Mouse (Mus musculus): ENCODE measurements at regions not wholly inside any gene's neighbourhood (a gene's known extent, or its start where the extent isn't known, plus 50 kb on each side); places are given as distances from the start of the nearest gene placed in this dataset.

GRCm38 (mm10) chr8:35256958-35257357, 508.6 kb upstream of the Gm19410 start:
- Histone ChIP-seq H3K4me3 (replicated peaks; ENCODE audit: low read length) (no peak overlapping the region), H3K9ac (no peak overlapping the region), H3K4me1 (replicated peaks; ENCODE audit: control insufficient read depth, insufficient read depth, low read length) (no peaks in the 10 kb centered on the region), H3K27ac (no peak overlapping the region), H3K36me3 (replicated peaks; ENCODE audit: control insufficient read depth, insufficient read depth) (no peaks in the 10 kb centered on the region), H3K4me2 (replicated peaks) (no peak overlapping the region), H3K9me3 (ENCODE audit: control insufficient read depth, low read length) (no peaks in the 10 kb centered on the region), H3K27me3 (ENCODE audit: control insufficient read depth, insufficient read depth, low read length) (no peaks in the 10 kb centered on the region)
- 55% methylated on average over 4 of the region's 4 CpGs for WGBS
- DNase-seq (ENCODE audit: low spot score) = no peak
- no peak for ATAC-seq (ENCODE audit: low FRiP score)

- Histone ChIP-seq H3K9me3 (ENCODE audit: control insufficient read depth, low read length) (no peaks in the 10 kb centered on the region), H3K27ac (no peak overlapping the region), H3K9ac (no peak overlapping the region), H3K27me3 (ENCODE audit: control insufficient read depth, insufficient read depth, low read length) (no peaks in the 10 kb centered on the region), H3K4me3 (replicated peaks; ENCODE audit: low read length) (no peak overlapping the region), H3K4me2 (replicated peaks) (no peak overlapping the region), H3K36me3 (replicated peaks; ENCODE audit: control insufficient read depth, insufficient read depth) (no peaks in the 10 kb centered on the region), H3K4me1 (replicated peaks; ENCODE audit: control insufficient read depth, insufficient read depth, low read length) (no peaks in the 10 kb centered on the region)
- ATAC-seq (ENCODE audit: low FRiP score) (no peak), DNase-seq (ENCODE audit: low spot score) (no peak)
- 85% methylated on average over 5 of the region's 5 CpGs for WGBS
Observed at GRCm38 (mm10) chr8:35268221-35268620, 497.4 kb upstream of the Gm19410 start.

DNA sequence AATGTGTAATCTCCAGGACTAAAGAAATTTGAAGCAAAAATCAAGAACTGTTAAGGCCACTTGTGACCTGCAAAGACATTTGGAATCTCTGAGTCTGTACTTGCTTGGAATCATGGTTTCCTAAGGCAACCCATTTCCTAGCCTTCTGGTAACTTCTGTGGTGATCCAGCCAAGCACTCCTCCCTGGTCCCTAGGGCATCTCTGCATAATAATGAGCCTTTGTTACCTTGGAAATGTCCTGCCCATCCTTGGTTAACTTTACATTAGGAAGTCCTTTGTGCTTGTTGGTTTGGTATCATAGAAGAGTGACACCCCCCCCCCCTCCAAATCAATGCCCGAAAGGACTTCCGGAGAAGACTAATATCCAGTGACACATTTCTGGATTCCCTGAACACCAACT, 496.6 kb upstream of the Gm19410 start:
- 96% methylated on average over 2 of the region's 2 CpGs for WGBS
- no peak overlapping the region for H3K9ac ChIP-seq
- no peak for ATAC-seq (ENCODE audit: low FRiP score)

GRCm38 (mm10) chr8:35275972-35276371, 489.6 kb upstream of the Gm19410 start:
- H3K36me3 ChIP-seq (replicated peaks; ENCODE audit: control insufficient read depth, insufficient read depth) = no peaks in the 10 kb centered on the region
- 79% methylated on average over 8 of the region's 8 CpGs for WGBS
- H3K9ac ChIP-seq = no peak overlapping the region
- ATAC-seq (ENCODE audit: low FRiP score) = no peak
- no peaks in the 10 kb centered on the region for H3K27me3 ChIP-seq (ENCODE audit: control insufficient read depth, insufficient read depth, low read length)
- H3K4me3 ChIP-seq (replicated peaks; ENCODE audit: low read length) = no peak overlapping the region
- no peaks in the 10 kb centered on the region for H3K9me3 ChIP-seq (ENCODE audit: control insufficient read depth, low read length)
- DNase-seq (ENCODE audit: low spot score) = no peak
- H3K4me1 ChIP-seq (replicated peaks; ENCODE audit: control insufficient read depth, insufficient read depth, low read length) = 0 out of 2 replicates have a peak, but pooled peaks cover 5% of the 10 kb centered on the region
- H3K4me2 ChIP-seq (replicated peaks) = no peak overlapping the region
- H3K27ac ChIP-seq = no peak overlapping the region

More for the DNA sequence above, 496.6 kb upstream of the Gm19410 start:
- Histone ChIP-seq H3K4me3 (replicated peaks; ENCODE audit: low read length) (no peak overlapping the region), H3K36me3 (replicated peaks; ENCODE audit: control insufficient read depth, insufficient read depth) (no peaks in the 10 kb centered on the region), H3K27ac (no peak overlapping the region), H3K27me3 (ENCODE audit: control insufficient read depth, insufficient read depth, low read length) (no peaks in the 10 kb centered on the region), H3K9me3 (ENCODE audit: control insufficient read depth, low read length) (no peaks in the 10 kb centered on the region), H3K4me2 (replicated peaks) (no peak overlapping the region), H3K4me1 (replicated peaks; ENCODE audit: control insufficient read depth, insufficient read depth, low read length) (no peaks in the 10 kb centered on the region)
- no peak for DNase-seq (ENCODE audit: low spot score)

GRCm38 (mm10) chr8:35276460-35276859, 489.1 kb upstream of the Gm19410 start:
- Histone ChIP-seq H3K36me3 (replicated peaks; ENCODE audit: control insufficient read depth, insufficient read depth) (no peaks in the 10 kb centered on the region), H3K27me3 (ENCODE audit: control insufficient read depth, insufficient read depth, low read length) (no peaks in the 10 kb centered on the region), H3K4me2 (replicated peaks) (no peak overlapping the region), H3K9ac (no peak overlapping the region), H3K27ac (no peak overlapping the region), H3K9me3 (ENCODE audit: control insufficient read depth, low read length) (no peaks in the 10 kb centered on the region), H3K4me3 (replicated peaks; ENCODE audit: low read length) (no peak overlapping the region), H3K4me1 (replicated peaks; ENCODE audit: control insufficient read depth, insufficient read depth, low read length) (0 out of 2 replicates have a peak, but pooled peaks cover 5% of the 10 kb centered on the region)
- DNase-seq (ENCODE audit: low spot score) (no peak), ATAC-seq (ENCODE audit: low FRiP score) (no peak)
- WGBS = 85% methylated on average over 7 of the region's 7 CpGs

GRCm38 (mm10) chr8:35278946-35279345, 486.6 kb upstream of the Gm19410 start:
- Histone ChIP-seq H3K4me1 (replicated peaks; ENCODE audit: control insufficient read depth, insufficient read depth, low read length) (0 out of 2 replicates have a peak, but pooled peaks cover 5% of the 10 kb centered on the region), H3K27ac (no peak overlapping the region), H3K9me3 (ENCODE audit: control insufficient read depth, low read length) (no peaks in the 10 kb centered on the region), H3K36me3 (replicated peaks; ENCODE audit: control insufficient read depth, insufficient read depth) (no peaks in the 10 kb centered on the region), H3K27me3 (ENCODE audit: control insufficient read depth, insufficient read depth, low read length) (no peaks in the 10 kb centered on the region), H3K4me2 (replicated peaks) (no peak overlapping the region), H3K9ac (no peak overlapping the region), H3K4me3 (replicated peaks; ENCODE audit: low read length) (no peak overlapping the region)
- DNase-seq (ENCODE audit: low spot score) = no peak
- WGBS = 95% methylated on average over 8 of the region's 8 CpGs
- no peak for ATAC-seq (ENCODE audit: low FRiP score)

GRCm38 (mm10) chr8:35280741-35281140, 484.8 kb upstream of the Gm19410 start:
- DNase-seq (ENCODE audit: low spot score) = no peak
- Histone ChIP-seq H3K9ac (no peak overlapping the region), H3K4me3 (replicated peaks; ENCODE audit: low read length) (no peak overlapping the region), H3K4me1 (replicated peaks; ENCODE audit: control insufficient read depth, insufficient read depth, low read length) (0 out of 2 replicates have a peak, but pooled peaks cover 5% of the 10 kb centered on the region), H3K27me3 (ENCODE audit: control insufficient read depth, insufficient read depth, low read length) (no peaks in the 10 kb centered on the region), H3K9me3 (ENCODE audit: control insufficient read depth, low read length) (no peaks in the 10 kb centered on the region), H3K36me3 (replicated peaks; ENCODE audit: control insufficient read depth, insufficient read depth) (no peaks in the 10 kb centered on the region), H3K27ac (no peak overlapping the region), H3K4me2 (replicated peaks) (no peak overlapping the region)
- ATAC-seq (ENCODE audit: low FRiP score) = no peak
- 85% methylated on average over 6 of the region's 6 CpGs for WGBS

- H3K36me3 ChIP-seq (replicated peaks; ENCODE audit: control insufficient read depth, insufficient read depth) = no peaks in the 10 kb centered on the region
- H3K4me2 ChIP-seq (replicated peaks) = no peak overlapping the region
- H3K27me3 ChIP-seq (ENCODE audit: control insufficient read depth, insufficient read depth, low read length) = no peaks in the 10 kb centered on the region
- no peak overlapping the region for H3K27ac ChIP-seq
- ATAC-seq (ENCODE audit: low FRiP score) (no peak), DNase-seq (ENCODE audit: low spot score) (no peak)
- WGBS = 85% methylated on average over 9 of the region's 9 CpGs
- no peak overlapping the region for H3K4me3 ChIP-seq (replicated peaks; ENCODE audit: low read length)
- no peaks in the 10 kb centered on the region for H3K4me1 ChIP-seq (replicated peaks; ENCODE audit: control insufficient read depth, insufficient read depth, low read length)
- no peaks in the 10 kb centered on the region for H3K9me3 ChIP-seq (ENCODE audit: control insufficient read depth, low read length)
- H3K9ac ChIP-seq = no peak overlapping the region
Observed at GRCm38 (mm10) chr8:35283366-35283765, 482.2 kb upstream of the Gm19410 start.

- Histone ChIP-seq H3K36me3 (replicated peaks; ENCODE audit: control insufficient read depth, insufficient read depth) (no peaks in the 10 kb centered on the region), H3K4me2 (replicated peaks) (no peak overlapping the region), H3K27me3 (ENCODE audit: control insufficient read depth, insufficient read depth, low read length) (no peaks in the 10 kb centered on the region), H3K4me1 (replicated peaks; ENCODE audit: control insufficient read depth, insufficient read depth, low read length) (no peaks in the 10 kb centered on the region), H3K9ac (no peak overlapping the region), H3K27ac (no peak overlapping the region), H3K9me3 (ENCODE audit: control insufficient read depth, low read length) (no peaks in the 10 kb centered on the region), H3K4me3 (replicated peaks; ENCODE audit: low read length) (no peak overlapping the region)
- 86% methylated on average over 5 of the region's 5 CpGs for WGBS
- ATAC-seq (ENCODE audit: low FRiP score) (no peak), DNase-seq (ENCODE audit: low spot score) (no peak)
Observed at GRCm38 (mm10) chr8:35289018-35289417, 476.6 kb upstream of the Gm19410 start.

- Histone ChIP-seq H3K4me3 (replicated peaks; ENCODE audit: low read length) (no peak overlapping the region), H3K4me1 (replicated peaks; ENCODE audit: control insufficient read depth, insufficient read depth, low read length) (no peaks in the 10 kb centered on the region), H3K27me3 (ENCODE audit: control insufficient read depth, insufficient read depth, low read length) (no peaks in the 10 kb centered on the region), H3K9ac (no peak overlapping the region), H3K36me3 (replicated peaks; ENCODE audit: control insufficient read depth, insufficient read depth) (no peaks in the 10 kb centered on the region), H3K27ac (no peak overlapping the region), H3K4me2 (replicated peaks) (no peak overlapping the region), H3K9me3 (ENCODE audit: control insufficient read depth, low read length) (no peaks in the 10 kb centered on the region)
- DNase-seq (ENCODE audit: low spot score) (no peak), ATAC-seq (ENCODE audit: low FRiP score) (no peak)
- WGBS = 90% methylated on average over 4 of the region's 4 CpGs
Observed at GRCm38 (mm10) chr8:35289967-35290366, 475.6 kb upstream of the Gm19410 start.
